Mouse (Mus musculus): ENCODE measurements around the gene Pdk2.

DNA sequence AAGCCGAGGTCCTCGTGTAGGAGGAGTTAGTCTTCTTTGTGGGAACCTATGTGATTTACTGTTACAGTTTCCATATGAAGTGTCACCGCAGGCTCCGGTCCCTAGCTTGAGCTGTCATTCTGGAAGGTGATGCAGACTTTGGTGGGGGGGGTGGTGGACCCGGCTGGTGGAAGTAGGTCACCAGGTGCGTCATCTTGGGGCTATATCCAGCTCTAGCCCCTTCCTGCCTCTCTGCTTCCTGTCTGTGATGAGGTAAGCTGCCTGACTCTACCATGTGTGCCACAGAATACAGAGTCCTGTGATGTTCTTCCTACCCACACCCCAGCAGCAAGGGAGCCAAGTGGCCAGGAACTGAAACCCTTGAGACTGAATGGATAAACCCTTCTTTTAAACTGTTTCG lies 41.7 kb upstream of the Pdk2 start:
- no peak for TF ChIP-seq CTCF (IDR thresholded peaks at IDR 0.05; ENCODE audit: low read depth)
- no peak for TF ChIP-seq EP300 (IDR thresholded peaks at IDR 0.05; ENCODE audit: low read depth)
